Mouse (Mus musculus) natural killer cell, adult 2 months (primary cell): Measurements from ENCODE around the gene Ghdc.

Experiments
- DNase-seq, 2 experiments: peaks; one replicate each; pipeline ENCODE4 v3.0.0; 2022; ENCODE audit warnings: low spot score in 2 of 2

The Ghdc gene

GRCm38 (mm10) chr11:100782568-100782967 is 11.8 kb upstream of the Ghdc start:
- no peak for DNase-seq

DNA sequence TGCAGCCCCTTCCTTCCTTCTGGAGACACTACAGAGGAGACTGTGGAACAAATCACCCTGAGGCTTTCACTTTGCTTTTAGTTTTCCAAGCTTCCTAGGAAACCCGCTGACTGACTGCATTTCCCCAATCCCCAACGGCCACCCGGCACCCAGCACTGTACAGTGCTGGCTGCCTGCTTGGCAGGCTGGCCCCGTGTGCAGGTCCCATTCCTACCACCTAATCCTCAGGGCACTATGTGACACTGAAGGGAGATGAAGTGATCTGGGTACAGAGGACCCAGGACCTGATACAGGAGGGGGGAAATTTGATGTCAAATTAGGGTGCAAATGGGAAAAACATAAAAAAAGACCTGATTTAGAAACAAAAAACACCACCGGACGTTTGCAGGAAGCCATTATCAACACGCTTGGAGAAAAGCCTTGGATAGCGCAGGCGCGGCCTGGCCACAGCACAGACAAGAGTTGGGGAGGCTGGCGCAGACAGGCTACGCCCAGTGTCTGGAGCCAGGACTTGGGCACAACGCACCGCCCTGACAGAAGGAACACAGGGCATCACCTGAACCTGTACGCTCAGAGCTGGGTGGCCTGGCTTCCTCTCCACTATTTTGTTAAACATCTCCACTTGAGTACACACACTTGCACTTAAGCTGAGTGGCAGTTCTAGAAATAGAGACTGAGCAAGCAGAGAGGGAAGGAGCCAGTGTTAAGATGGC is 11.2 kb upstream of the Ghdc start:
- DNase-seq, result no peak

DNA sequence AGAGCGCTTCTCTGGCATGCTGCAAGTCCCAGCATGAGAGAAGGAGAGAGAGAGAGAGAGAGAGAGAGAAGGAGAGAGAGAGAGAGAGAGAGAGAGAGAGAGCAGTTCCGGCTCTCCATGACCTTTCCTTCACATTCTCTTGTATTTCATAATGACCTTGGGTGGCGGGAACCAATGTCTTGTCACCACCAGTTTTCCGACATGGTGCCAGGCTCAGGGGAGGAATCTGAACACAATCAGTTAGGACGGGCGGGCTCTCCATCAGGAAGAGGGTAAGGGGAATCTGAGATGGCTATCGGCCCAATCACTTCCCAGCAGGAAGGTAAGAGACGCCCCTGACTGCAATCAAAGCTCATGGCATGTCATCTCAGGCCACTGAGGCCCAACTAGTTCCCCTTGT is 9.5 kb upstream of the Ghdc start:
- no peak for DNase-seq

- no peak for DNase-seq
These were observed 7.3 kb upstream of the Ghdc start for GRCm38 (mm10) chr11:100778069-100778468.

GRCm38 (mm10) chr11:100775921-100776320 is 5.2 kb upstream of the Ghdc start:
- DNase-seq, result peak in 1 of 2 experiments; percentile 65

DNA sequence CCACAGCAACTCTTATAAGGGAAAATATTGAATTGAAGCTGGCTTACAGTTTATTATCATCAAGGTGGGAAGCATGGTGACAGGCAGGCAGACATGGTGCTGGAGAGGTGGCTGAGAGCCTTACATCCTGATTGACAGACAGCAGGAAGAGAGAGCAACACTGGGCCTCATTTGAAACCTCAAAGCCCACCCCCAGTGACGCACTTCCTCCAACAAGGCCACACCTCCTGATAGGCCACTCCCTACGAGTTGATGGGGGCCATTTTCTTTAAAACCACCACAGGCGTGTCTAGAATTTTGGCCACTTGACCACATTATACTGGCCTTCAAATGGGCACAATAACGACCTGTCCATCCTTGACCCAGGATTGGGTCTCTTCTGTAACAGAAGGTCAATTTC is 3.5 kb upstream of the Ghdc start:
- no peak for DNase-seq

DNA sequence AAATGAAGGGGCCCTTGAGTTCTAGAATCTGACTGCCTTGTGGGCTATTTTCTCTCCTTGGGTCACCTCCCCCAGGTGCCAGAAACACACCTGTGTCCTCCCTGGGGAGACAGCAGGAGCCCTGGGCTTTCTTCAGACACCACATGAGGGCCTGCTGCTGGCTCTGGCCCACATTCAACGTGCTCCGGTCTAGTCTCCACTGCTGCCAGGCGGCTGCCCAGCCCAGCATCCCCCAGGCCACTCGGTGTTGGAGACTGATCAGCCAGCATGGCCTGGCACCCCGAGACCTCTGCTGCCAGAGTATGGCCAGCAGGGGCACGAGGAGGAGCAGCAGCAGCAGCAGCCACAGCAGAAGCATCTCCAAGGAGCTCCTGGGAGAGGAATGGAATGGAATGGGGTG is 777 bp downstream of the Ghdc start:
- no peak for DNase-seq

GRCm38 (mm10) chr11:100767871-100768270 is 2.9 kb downstream of the Ghdc start:
- DNase-seq, result no peak

GRCm38 (mm10) chr11:100766726-100767125 is 4.0 kb downstream of the Ghdc start:
- no peak for DNase-seq

DNA sequence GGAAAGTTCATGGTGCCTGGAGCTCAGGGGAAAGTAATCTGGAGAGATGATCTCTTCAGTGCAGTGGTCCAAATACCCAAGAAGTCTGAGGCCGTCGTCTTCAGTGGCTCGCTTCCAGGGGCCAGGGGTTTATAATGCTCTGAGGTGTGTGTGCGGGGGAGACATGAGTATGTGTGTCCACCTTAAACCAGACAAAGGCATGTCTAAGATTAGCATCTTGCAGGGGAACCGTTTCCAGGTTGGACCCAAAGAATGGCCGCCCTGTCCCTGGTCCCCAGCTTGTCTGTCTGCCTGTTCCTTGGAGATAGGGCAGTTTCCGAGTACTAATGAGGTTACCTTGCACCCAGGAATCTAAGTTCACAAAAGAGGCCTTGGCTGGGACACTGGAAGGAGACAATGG is 7.9 kb downstream of the Ghdc start, which contains the start of gene Hcrt:
Hcrt (minus strand) TSS at position 101 of the 400 bp plus-strand sequence.
- DNase-seq, result no peak

DNA sequence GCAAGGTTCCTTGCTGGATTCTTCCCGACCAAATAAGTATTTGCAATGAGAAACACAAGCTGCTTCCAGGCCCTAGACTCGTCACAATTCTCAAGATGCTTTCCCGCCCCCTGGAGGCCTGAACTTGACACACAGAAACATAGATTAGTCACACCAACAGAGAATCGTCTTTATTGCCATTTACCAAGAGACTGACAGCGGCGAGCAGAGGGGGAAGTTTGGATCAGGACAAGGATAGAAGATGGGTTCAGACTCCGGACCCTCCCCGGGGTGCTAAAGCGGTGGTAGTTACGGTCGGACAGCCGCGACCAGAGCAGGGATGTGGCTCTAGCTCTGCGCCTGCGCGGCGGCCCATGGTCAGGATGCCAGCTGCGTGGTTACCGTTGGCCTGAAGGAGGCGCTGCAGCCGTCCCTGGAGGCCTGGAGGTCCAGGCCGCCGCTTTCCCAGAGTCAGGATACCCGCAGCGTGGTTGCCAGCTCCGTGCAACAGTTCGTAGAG is 9.2 kb downstream of the Ghdc start:
- DNase-seq, result peak; percentile 81 to 87

GRCm38 (mm10) chr11:100759611-100760233 is 11.0 kb downstream of the Ghdc start, which contains the start of gene Kcnh4:
TSS of gene Kcnh4 (minus strand) at chr11:100759942.
- peak; percentile 73 to 88 for DNase-seq

- DNase-seq, result peak in 1 of 2 experiments; percentile 60
These were observed 11.8 kb downstream of the Ghdc start for GRCm38 (mm10) chr11:100758707-100759610.

DNA sequence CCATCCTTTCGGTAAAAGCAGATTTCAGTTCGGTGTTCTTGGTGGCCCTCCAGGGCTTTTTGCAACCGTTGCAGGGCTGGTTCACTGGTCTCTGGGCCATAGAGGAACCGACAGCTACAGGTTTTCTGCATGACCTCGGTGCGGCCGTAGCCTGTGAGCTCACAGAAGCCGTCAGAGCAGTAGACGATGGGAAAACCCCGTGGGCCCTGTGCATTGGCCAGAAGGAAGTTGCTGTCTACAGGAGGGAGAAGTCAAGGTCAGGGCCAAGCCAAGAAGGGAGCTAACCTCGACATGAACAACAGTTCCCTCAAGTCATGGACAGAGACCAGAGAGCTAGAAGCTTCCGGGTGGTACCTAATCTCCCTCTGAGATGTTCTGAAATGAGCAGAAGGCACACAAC is 13.2 kb downstream of the Ghdc start:
- DNase-seq, result peak; percentile 25 to 46

GRCm38 (mm10) chr11:100756476-100756875 is 14.3 kb downstream of the Ghdc start:
- no peak for DNase-seq

GRCm38 (mm10) chr11:100754693-100755057 is 16.1 kb downstream of the Ghdc start:
- no peak for DNase-seq

- DNase-seq, result no peak
These were observed 16.6 kb downstream of the Ghdc start for GRCm38 (mm10) chr11:100754021-100754692.

GRCm38 (mm10) chr11:100752294-100752693 is 18.5 kb downstream of the Ghdc start:
- DNase-seq, result no peak

DNA sequence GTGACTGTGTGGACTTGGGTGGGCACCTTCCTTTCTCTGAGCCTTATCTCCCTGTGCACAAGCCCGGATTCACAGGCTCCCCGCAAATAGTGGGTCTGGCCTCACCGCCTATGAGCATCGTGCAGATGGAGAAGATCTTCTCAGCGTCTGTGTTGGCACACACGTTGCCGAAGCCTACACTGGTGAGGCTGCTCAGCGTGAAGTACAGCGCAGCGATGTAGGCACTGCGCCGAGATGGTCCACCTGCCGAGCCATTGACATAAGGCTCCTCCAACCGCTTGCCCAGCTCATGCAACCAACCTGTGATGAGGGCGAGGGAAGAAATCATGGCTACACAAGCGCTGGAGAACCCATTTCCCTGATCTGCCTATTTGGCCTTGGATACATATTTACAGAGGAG is 20.6 kb downstream of the Ghdc start:
- DNase-seq, result no peak

- DNase-seq, result no peak
These were observed 21.3 kb downstream of the Ghdc start for GRCm38 (mm10) chr11:100749469-100749868.

- no peak for DNase-seq
These were observed 22.1 kb downstream of the Ghdc start for GRCm38 (mm10) chr11:100748620-100749019.

- DNase-seq, result no peak
These were observed 23.6 kb downstream of the Ghdc start for GRCm38 (mm10) chr11:100747114-100747513.
